Mouse (Mus musculus) MEL (cell line): ENCODE measurements around the gene Gm20869. TPM values are rescaled to one million over a fixed set of nuclear protein-coding genes. Genes with fewer than 3 reads are reported as not detected.
"Not testable (repeated sequence)": the region's sequence is repeated elsewhere in the genome, so short reads cannot be mapped to it uniquely, and the experiment has no call there.

Experiments used
- DNase-seq: peaks from one replicate; pipeline ENCODE4 v3.0.0; 2011; ENCODE audit warnings: low read depth, low spot score
- H3K27ac ChIP-seq: 2 replicates; pipeline ENCODE4 v1.5.1; 2012; ENCODE audit warnings: low read depth, mild to moderate bottlenecking, control low read depth, low read length, moderate library complexity; ENCODE audit not compliant: control insufficient read depth
- H3K27me3 ChIP-seq, 2 experiments: fragments of 150-350 bp in 1 of 2; sonication (generic) in 1 of 2; 2 replicates each; pipeline ENCODE4 v1.6.1; 2012; ENCODE audit warnings: low read length in 2 of 2, mild to moderate bottlenecking in 2 of 2, improper control_type of control experiment in 1 of 2, moderate library complexity in 1 of 2; ENCODE audit not compliant: insufficient read depth in 2 of 2, control insufficient read depth in 1 of 2
- H3K36me3 ChIP-seq, 2 experiments: 2 replicates each; pipeline ENCODE4 v1.6.1; 2012 to 2014; ENCODE audit warnings: low read length in 2 of 2, improper control_type of control experiment in 1 of 2, inconsistent platforms in 1 of 2, mild to moderate bottlenecking in 1 of 2; ENCODE audit not compliant: insufficient read depth in 2 of 2, control insufficient read depth in 1 of 2
- H3K4me1 ChIP-seq, 2 experiments: fragments of 150-350 bp in 1 of 2; sonication (generic) in 1 of 2; 2 replicates each; pipeline ENCODE4 v1.6.1; 2012; ENCODE audit warnings: low read length in 2 of 2, improper control_type of control experiment in 1 of 2, mild to moderate bottlenecking in 1 of 2; ENCODE audit not compliant: insufficient read depth in 2 of 2, control insufficient read depth in 1 of 2
- H3K4me3 ChIP-seq, 2 experiments: fragments of 150-350 bp in 1 of 2; sonication (generic) in 1 of 2; 2 replicates each; pipeline ENCODE4 v1.5.1; 2012; ENCODE audit warnings: low read depth in 2 of 2, low read length in 2 of 2, mild to moderate bottlenecking in 2 of 2, moderate library complexity in 2 of 2, control low read depth in 1 of 2, improper control_type of control experiment in 1 of 2; ENCODE audit not compliant: control insufficient read depth in 1 of 2, insufficient read depth in 1 of 2
- H3K79me2 ChIP-seq: 2 replicates; pipeline ENCODE4 v1.6.1; 2012; ENCODE audit warnings: mild to moderate bottlenecking, low read length, moderate library complexity; ENCODE audit not compliant: control insufficient read depth, poor library complexity, insufficient read depth
- H3K9ac ChIP-seq: 2 replicates; pipeline ENCODE4 v1.6.1; 2012; ENCODE audit warnings: low read depth, mild to moderate bottlenecking, control low read depth, low read length, moderate library complexity; ENCODE audit not compliant: control insufficient read depth, poor library complexity, severe bottlenecking
- H3K9me3 ChIP-seq: fragments of 150-350 bp; sonication (generic); replicated peaks from 2 replicates; pipeline ENCODE4 v1.6.1; 2012; ENCODE audit warnings: mild to moderate bottlenecking, low read length, improper control_type of control experiment, moderate library complexity; ENCODE audit not compliant: insufficient read depth
- polyA plus RNA-seq, 2 experiments: library from polyadenylated mRNA; stranded (reverse) in 1 of 2; unstranded in 1 of 2; fragments of >175 nt in 1 of 2; fragments of >200 nt in 1 of 2; gene quantifications; 2 replicates each; pipeline versions ENCODE4 v1.2.1 to v1.2.4; 2012; ENCODE audit warnings: low replicate concordance in 2 of 2, low read depth in 1 of 2; ENCODE audit not compliant: insufficient read length in 2 of 2, insufficient read depth in 1 of 2, missing spikeins in 1 of 2
- total RNA-seq: library from RNA; depleted of rRNA; stranded (reverse); fragments of 300-350 nt; gene quantifications from 2 replicates; pipeline ENCODE4 v1.2.3, GENCODE M21; 2012; rRNA removed

Gm20869 gene
- total RNA-seq = not detected in 2 replicates
- not detected for polyA plus RNA-seq

GRCm38 (mm10) chrY:71469149-71469548, at the start of gene Gm20869:
Gm20869 (plus strand) TSS chrY:71469449.
- H3K4me3 ChIP-seq, H3K27ac ChIP-seq, H3K4me1 ChIP-seq, H3K9me3 ChIP-seq, H3K79me2 ChIP-seq, H3K27me3 ChIP-seq, DNase-seq, H3K9ac ChIP-seq, H3K36me3 ChIP-seq: not testable (repeated sequence)

Other genes with a start within 250 kb of the Gm20869 start
- gene Gm20870, start 222.6 kb downstream of the Gm20869 start, total RNA-seq = not detected in 2 replicates
- not detected for gene Gm20870, start 222.6 kb downstream of the Gm20869 start, polyA plus RNA-seq